Mouse (Mus musculus) neural tube, embryonic 14.5 days (tissue): ENCODE measurements around the gene Brd7. TPM values are rescaled to one million over a fixed set of nuclear protein-coding genes. Genes with fewer than 3 reads are reported as not detected.

Source experiments
- ATAC-seq: fragments of 200-750 bp; cut with Nextera tagmentation; 2 replicates; pipeline ENCODE4 v1.8.0; 2017; ENCODE audit warnings: low read depth, mild to moderate bottlenecking, moderate TSS enrichment, moderate library complexity
- H3K27ac ChIP-seq: fragments of 300-500 bp; sonication (generic); 2 replicates; pipeline ENCODE4 v1.5.1; 2014; ENCODE audit warnings: low read depth, mild to moderate bottlenecking, control low read depth, low read length, moderate library complexity, mixed read lengths
- H3K27me3 ChIP-seq: fragments of 300-500 bp; sonication (generic); 2 replicates; pipeline ENCODE4 v1.6.1; 2014; ENCODE audit warnings: low read length; ENCODE audit not compliant: control insufficient read depth, insufficient read depth
- H3K36me3 ChIP-seq: fragments of 300-500 bp; sonication (generic); 2 replicates; pipeline ENCODE4 v1.6.1; 2014; ENCODE audit warnings: low read length, mixed read lengths; ENCODE audit not compliant: control insufficient read depth, insufficient read depth
- H3K4me1 ChIP-seq: fragments of 300-500 bp; sonication (generic); 2 replicates; pipeline ENCODE4 v1.6.1; 2014; ENCODE audit warnings: low read length; ENCODE audit not compliant: control insufficient read depth, insufficient read depth
- H3K4me2 ChIP-seq: fragments of 300-500 bp; sonication (generic); 2 replicates; pipeline ENCODE4 v1.6.1; 2014; ENCODE audit warnings: mild to moderate bottlenecking, low read depth, low read length, control low read depth
- H3K4me3 ChIP-seq: fragments of 300-500 bp; sonication (generic); 2 replicates; pipeline ENCODE4 v1.5.1; 2014; ENCODE audit warnings: low read depth, low read length, control low read depth, mixed read lengths
- H3K9ac ChIP-seq: fragments of 300-500 bp; sonication (generic); replicated peaks from 2 replicates; pipeline ENCODE4 v1.6.1; 2014; ENCODE audit warnings: low read depth, mild to moderate bottlenecking, control low read depth, low read length, mixed read lengths
- H3K9me3 ChIP-seq: fragments of 300-500 bp; sonication (generic); 2 replicates; pipeline ENCODE4 v1.6.1; 2016; ENCODE audit warnings: low read length; ENCODE audit not compliant: control insufficient read depth
- WGBS: fragments of 180-500 bp; shearing (Covaris S2); extraction: QIAGEN DNeasy Blood & Tissue Kit; methylation state at CpG from one replicate; pipeline ENCODE4 v1.1.7; 2014; 5-methylcytosine and 5-hydroxymethylcytosine counted together
- polyA plus RNA-seq: library from polyadenylated mRNA; unstranded; fragments of >200 nt; fragmentation: Nextera tagmentation; extraction: Ambion mirVana; gene quantifications from 2 replicates; pipeline ENCODE4 v1.2.1, GENCODE M21; 2014

The Brd7 gene
- polyA plus RNA-seq, 1 experiment from 2014 or later, result 66.1 TPM

- Histone ChIP-seq H3K9me3 (no peaks in the 10 kb centered on the region), H3K4me2 (no peak overlapping the region), H3K9ac (no peak overlapping the region), H3K4me3 (no peak overlapping the region), H3K27ac (no peak overlapping the region), H3K36me3 (no peaks in the 10 kb centered on the region), H3K27me3 (no peaks in the 10 kb centered on the region), H3K4me1 (no peaks in the 10 kb centered on the region)
- WGBS, result 93% methylated on average over 7 of the region's 7 CpGs
- ATAC-seq, result no peak
Observed at GRCm38 (mm10) chr8:88309881-88310280, 52.1 kb downstream of the Brd7 start.

- no peak overlapping the region for H3K4me2 ChIP-seq
- no peaks in the 10 kb centered on the region for H3K36me3 ChIP-seq
- H3K9me3 ChIP-seq, result no peaks in the 10 kb centered on the region
- 83% methylated on average over 10 of the region's 10 CpGs for WGBS
- no peak overlapping the region for H3K4me3 ChIP-seq
- H3K4me1 ChIP-seq, result no peaks in the 10 kb centered on the region
- no peak overlapping the region for H3K9ac ChIP-seq
- no peaks in the 10 kb centered on the region for H3K27me3 ChIP-seq
- no peak for ATAC-seq
- no peak overlapping the region for H3K27ac ChIP-seq
Observed at GRCm38 (mm10) chr8:88309274-88309873, 52.6 kb downstream of the Brd7 start.

GRCm38 (mm10) chr8:88307736-88308135 is 54.3 kb downstream of the Brd7 start:
- no peak for ATAC-seq
- no peak overlapping the region for H3K4me2 ChIP-seq
- no peak overlapping the region for H3K27ac ChIP-seq
- WGBS, result 88% methylated on average over 4 of the region's 4 CpGs
- no peak overlapping the region for H3K9ac ChIP-seq
- no peaks in the 10 kb centered on the region for H3K9me3 ChIP-seq
- H3K36me3 ChIP-seq, result no peaks in the 10 kb centered on the region
- no peak overlapping the region for H3K4me3 ChIP-seq
- H3K4me1 ChIP-seq, result no peaks in the 10 kb centered on the region
- H3K27me3 ChIP-seq, result no peaks in the 10 kb centered on the region

GRCm38 (mm10) chr8:88306511-88306910 is 55.5 kb downstream of the Brd7 start:
- ATAC-seq, result no peak
- Histone ChIP-seq H3K9ac (no peak overlapping the region), H3K27me3 (no peaks in the 10 kb centered on the region), H3K4me2 (no peak overlapping the region), H3K36me3 (no peaks in the 10 kb centered on the region), H3K27ac (no peak overlapping the region), H3K4me3 (no peak overlapping the region), H3K4me1 (no peaks in the 10 kb centered on the region), H3K9me3 (no peaks in the 10 kb centered on the region)
- 69% methylated on average over 14 of the region's 14 CpGs for WGBS

- Histone ChIP-seq H3K4me1 (no peaks in the 10 kb centered on the region), H3K4me2 (no peak overlapping the region), H3K9me3 (no peaks in the 10 kb centered on the region), H3K4me3 (no peak overlapping the region), H3K9ac (no peak overlapping the region), H3K27ac (no peak overlapping the region), H3K36me3 (no peaks in the 10 kb centered on the region), H3K27me3 (no peaks in the 10 kb centered on the region)
- 92% methylated on average over 4 of the region's 4 CpGs for WGBS
- no peak for ATAC-seq
Observed at GRCm38 (mm10) chr8:88305814-88306213, 56.2 kb downstream of the Brd7 start.

- Histone ChIP-seq H3K4me1 (no peaks in the 10 kb centered on the region), H3K36me3 (no peaks in the 10 kb centered on the region), H3K9ac (no peak overlapping the region), H3K4me3 (no peak overlapping the region), H3K4me2 (no peak overlapping the region), H3K27me3 (no peaks in the 10 kb centered on the region), H3K9me3 (no peaks in the 10 kb centered on the region), H3K27ac (no peak overlapping the region)
- WGBS, result 48% methylated on average over 15 of the region's 15 CpGs
- no peak for ATAC-seq
Observed at GRCm38 (mm10) chr8:88301589-88302437, 60.2 kb downstream of the Brd7 start.

- Histone ChIP-seq H3K27ac (no peak overlapping the region), H3K4me3 (no peak overlapping the region), H3K4me1 (no peaks in the 10 kb centered on the region), H3K27me3 (no peaks in the 10 kb centered on the region), H3K36me3 (no peaks in the 10 kb centered on the region), H3K9me3 (no peaks in the 10 kb centered on the region), H3K9ac (no peak overlapping the region), H3K4me2 (no peak overlapping the region)
- WGBS, result 82% methylated on average over 10 of the region's 10 CpGs
- no peak for ATAC-seq
Observed at GRCm38 (mm10) chr8:88299907-88300603, 61.9 kb downstream of the Brd7 start.

- Histone ChIP-seq H3K9ac (no peak overlapping the region), H3K36me3 (no peaks in the 10 kb centered on the region), H3K27ac (no peak overlapping the region), H3K4me2 (no peak overlapping the region), H3K27me3 (no peaks in the 10 kb centered on the region), H3K4me3 (no peak overlapping the region), H3K9me3 (no peaks in the 10 kb centered on the region), H3K4me1 (no peaks in the 10 kb centered on the region)
- 87% methylated on average over 10 of the region's 10 CpGs for WGBS
- ATAC-seq, result no peak
Observed at GRCm38 (mm10) chr8:88298733-88299103, 63.3 kb downstream of the Brd7 start.
